Comparison of ENCODE assay signal across 11 mouse cellular contexts in the genomic region with DNA sequence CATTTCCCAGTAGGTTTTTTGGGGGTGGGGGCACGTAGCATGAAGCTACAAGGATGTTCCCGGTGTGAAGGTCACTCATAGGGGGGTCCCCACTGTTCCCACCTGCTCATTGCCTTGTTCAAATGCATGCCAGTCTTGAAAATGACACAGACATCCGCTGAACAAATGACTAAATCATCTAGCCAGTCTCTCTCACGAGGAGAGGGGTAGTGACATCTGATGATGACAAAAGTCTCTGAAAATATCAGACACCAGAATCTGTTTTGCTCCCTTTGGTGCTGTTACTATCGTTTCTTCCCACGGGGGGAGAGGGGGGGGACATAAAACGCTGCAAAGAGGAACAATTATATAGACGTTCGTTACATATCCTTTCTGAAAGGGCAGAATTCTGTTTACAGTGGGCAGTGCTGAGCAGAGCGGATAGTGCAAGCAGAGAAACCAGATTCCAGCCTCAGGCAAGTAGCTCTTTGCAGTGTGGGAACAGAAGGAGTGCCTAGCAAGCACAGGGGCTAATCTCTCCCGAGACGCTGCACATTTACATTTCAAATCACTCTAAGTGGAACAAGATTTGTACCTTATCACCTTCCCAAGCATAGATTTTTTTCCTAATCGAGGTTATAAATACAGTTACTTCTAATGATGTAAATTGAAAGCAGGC.
DNase-seq lines count a peak whose midpoint lies in the region; ATAC-seq lines count a peak whose summit lies in the region.
"Had no signal": no experiment of that assay in that cellular context is flagged by ENCODE, and none has a peak within 500 bp of the region (broad histone marks: within the 10 kb centered on the region; RNA-seq: fewer than 3 reads in every experiment).

No protein-coding gene starts in this region.

- no peaks in the 10 kb centered on the region for H3K4me1 ChIP-seq in kidney, embryonic 15.5 days
- no peaks in the 10 kb centered on the region for H3K4me1 ChIP-seq in kidney, embryonic 14.5 days (ENCODE audit: control insufficient read depth, insufficient read depth, low read length)
- H3K4me1 ChIP-seq in embryonic facial prominence, embryonic 11.5 days (ENCODE audit: control insufficient read depth, insufficient read depth, low read length), result no peaks in the 10 kb centered on the region
- peaks cover 13% of the 10 kb centered on the region for H3K4me1 ChIP-seq in hindbrain, embryonic 12.5 days
- H3K4me1 ChIP-seq in neural tube, embryonic 13.5 days (replicated peaks), result peaks cover 16% of the 10 kb centered on the region

- ATAC-seq in kidney, embryonic 15.5 days (replicated peaks; ENCODE audit: low FRiP score), result no peak
- no peak for ATAC-seq in kidney, embryonic 14.5 days (ENCODE audit: low FRiP score, low TSS enrichment)
- ATAC-seq in embryonic facial prominence, embryonic 11.5 days (replicated peaks; ENCODE audit: insufficient number of reproducible peaks, low FRiP score, low TSS enrichment, low read depth), result no peak
- peak; percentile 93 for ATAC-seq in hindbrain, embryonic 12.5 days (ENCODE audit: low FRiP score)
- peak; percentile 89 for ATAC-seq in neural tube, embryonic 13.5 days (ENCODE audit: low read depth)

- H3K36me3 ChIP-seq in kidney, embryonic 15.5 days, result no peaks in the 10 kb centered on the region
- no peaks in the 10 kb centered on the region for H3K36me3 ChIP-seq in kidney, embryonic 14.5 days (ENCODE audit: control insufficient read depth, insufficient read depth, low read length)
- no peaks in the 10 kb centered on the region for H3K36me3 ChIP-seq in embryonic facial prominence, embryonic 11.5 days (replicated peaks; ENCODE audit: control insufficient read depth, insufficient read depth, low read depth, low read length)
- no peaks in the 10 kb centered on the region for H3K36me3 ChIP-seq in hindbrain, embryonic 12.5 days
- H3K36me3 ChIP-seq in neural tube, embryonic 13.5 days, result no peaks in the 10 kb centered on the region
- H3K36me3 ChIP-seq: limb, embryonic 15.5 days had no signal

- no peak overlapping the region for H3K4me3 ChIP-seq in kidney, embryonic 15.5 days (replicated peaks)
- H3K4me3 ChIP-seq in kidney, embryonic 14.5 days (ENCODE audit: low read length), result no peak overlapping the region
- H3K4me3 ChIP-seq in embryonic facial prominence, embryonic 11.5 days (ENCODE audit: low read depth, low read length), result no peak overlapping the region
- no peak overlapping the region for H3K4me3 ChIP-seq in hindbrain, embryonic 12.5 days
- no peak overlapping the region for H3K4me3 ChIP-seq in neural tube, embryonic 13.5 days
- H3K4me3 ChIP-seq: limb, embryonic 15.5 days had no signal

- H3K9me3 ChIP-seq in kidney, embryonic 15.5 days (replicated peaks), result no peaks in the 10 kb centered on the region
- no peaks in the 10 kb centered on the region for H3K9me3 ChIP-seq in kidney, embryonic 14.5 days (ENCODE audit: control insufficient read depth, low read length)
- no peaks in the 10 kb centered on the region for H3K9me3 ChIP-seq in embryonic facial prominence, embryonic 11.5 days (replicated peaks; ENCODE audit: control insufficient read depth, low read length)
- no peaks in the 10 kb centered on the region for H3K9me3 ChIP-seq in hindbrain, embryonic 12.5 days (replicated peaks)
- H3K9me3 ChIP-seq in neural tube, embryonic 13.5 days, result no peaks in the 10 kb centered on the region
- H3K9me3 ChIP-seq: limb, embryonic 15.5 days had no signal

- 60% methylated on average over 13 of the region's 13 CpGs for WGBS in kidney, embryonic 15.5 days
- WGBS in kidney, embryonic 14.5 days, result 53% methylated on average over 13 of the region's 13 CpGs
- 39% methylated on average over 13 of the region's 13 CpGs for WGBS in embryonic facial prominence, embryonic 11.5 days
- 34% methylated on average over 13 of the region's 13 CpGs for WGBS in hindbrain, embryonic 12.5 days
- 27% methylated on average over 13 of the region's 13 CpGs for WGBS in neural tube, embryonic 13.5 days

- H3K27ac ChIP-seq in kidney, embryonic 15.5 days, result no peak overlapping the region
- no peak overlapping the region for H3K27ac ChIP-seq in kidney, embryonic 14.5 days (ENCODE audit: low read depth, low read length)
- H3K27ac ChIP-seq in embryonic facial prominence, embryonic 11.5 days (replicated peaks; ENCODE audit: low read depth, low read length), result no peak overlapping the region
- peak overlapping the region; percentile 82 for H3K27ac ChIP-seq in hindbrain, embryonic 12.5 days
- peak overlapping the region; percentile 66 for H3K27ac ChIP-seq in neural tube, embryonic 13.5 days (replicated peaks)
- H3K27ac ChIP-seq: limb, embryonic 15.5 days had no signal

- intact Hi-C loops in left cerebral cortex, postnatal 4 days (cut with DNase I), result no loop called here

- no peak overlapping the region for H3K9ac ChIP-seq in kidney, embryonic 15.5 days
- H3K9ac ChIP-seq in kidney, embryonic 14.5 days (ENCODE audit: low read depth, low read length), result no peak overlapping the region
- H3K9ac ChIP-seq in embryonic facial prominence, embryonic 11.5 days (replicated peaks; ENCODE audit: low read length), result no peak overlapping the region
- H3K9ac ChIP-seq in hindbrain, embryonic 12.5 days, result no peak overlapping the region
- H3K9ac ChIP-seq in neural tube, embryonic 13.5 days, result no peak overlapping the region
- H3K9ac ChIP-seq: limb, embryonic 15.5 days had no signal

- peak; percentile 62 for DNase-seq in embryonic facial prominence, embryonic 11.5 days (ENCODE audit: low spot score)
- no peak for DNase-seq in left cerebral cortex, postnatal 4 days
- no peak for DNase-seq in lung, postnatal 14 days
- DNase-seq in layer of hippocampus, adult 9-10 months (ENCODE audit: low spot score), result no peak
- DNase-seq: heart, postnatal 4 days; kidney, postnatal 36 days had no signal

- H3K4me2 ChIP-seq in kidney, embryonic 15.5 days, result 0 out of 2 replicates have a peak overlapping the region, but pooled peaks have one; percentile 3
- H3K4me2 ChIP-seq in kidney, embryonic 14.5 days (replicated peaks; ENCODE audit: low read depth, low read length), result no peak overlapping the region
- H3K4me2 ChIP-seq in embryonic facial prominence, embryonic 11.5 days (ENCODE audit: low read depth, low read length), result no peak overlapping the region; the same call in 1 of the 2 replicates
- H3K4me2 ChIP-seq in hindbrain, embryonic 12.5 days (replicated peaks), result peak overlapping the region; percentile 32; the same call in 1 of the 2 replicates
- peak overlapping the region; percentile 34 for H3K4me2 ChIP-seq in neural tube, embryonic 13.5 days
- H3K4me2 ChIP-seq: limb, embryonic 15.5 days had no signal

- H3K27me3 ChIP-seq in kidney, embryonic 15.5 days, result no peaks in the 10 kb centered on the region
- no peaks in the 10 kb centered on the region for H3K27me3 ChIP-seq in kidney, embryonic 14.5 days (ENCODE audit: control insufficient read depth, insufficient read depth, low read length)
- no peaks in the 10 kb centered on the region for H3K27me3 ChIP-seq in embryonic facial prominence, embryonic 11.5 days (ENCODE audit: control insufficient read depth, insufficient read depth, low read length)
- no peaks in the 10 kb centered on the region for H3K27me3 ChIP-seq in hindbrain, embryonic 12.5 days
- no peaks in the 10 kb centered on the region for H3K27me3 ChIP-seq in neural tube, embryonic 13.5 days
- H3K27me3 ChIP-seq: limb, embryonic 15.5 days had no signal

Comparison
In these comparisons a context has a peak if more than half of its experiments do, and no peak if none do; other contexts are left out.
1. H3K4me2 ChIP-seq: peak in kidney, embryonic 15.5 days (single experiment), hindbrain, embryonic 12.5 days (single experiment) and neural tube, embryonic 13.5 days (single experiment); none in kidney, embryonic 14.5 days (single experiment) and embryonic facial prominence, embryonic 11.5 days (single experiment).
2. ATAC-seq: peak in hindbrain, embryonic 12.5 days (single experiment) and neural tube, embryonic 13.5 days (single experiment); none in kidney, embryonic 15.5 days (single experiment), kidney, embryonic 14.5 days (single experiment) and embryonic facial prominence, embryonic 11.5 days (single experiment).
3. H3K27ac ChIP-seq: peak in hindbrain, embryonic 12.5 days (single experiment) and neural tube, embryonic 13.5 days (single experiment); none in kidney, embryonic 15.5 days (single experiment), kidney, embryonic 14.5 days (single experiment) and embryonic facial prominence, embryonic 11.5 days (single experiment).